Mouse (Mus musculus): ENCODE measurements around the gene Gm11992.

DNA sequence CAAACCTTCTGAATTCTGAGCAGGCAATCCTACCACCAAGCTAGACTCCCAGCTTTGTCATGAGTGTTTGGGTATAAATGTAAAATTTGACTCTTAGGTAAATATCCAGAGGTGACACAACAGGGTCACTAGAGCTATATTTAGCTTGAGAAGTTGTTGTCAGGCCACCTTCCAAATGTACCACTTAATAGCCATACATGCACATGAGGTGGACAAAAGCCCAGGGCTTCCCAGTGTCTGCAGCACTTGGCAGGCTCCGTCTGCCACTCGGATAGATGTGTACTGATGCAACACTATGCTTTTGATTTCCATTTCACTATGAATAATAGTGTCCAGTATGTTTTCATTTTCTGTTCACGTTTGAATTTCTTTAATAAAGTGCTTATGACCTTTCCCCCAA lies 23.2 kb upstream of the Gm11992 start:
- TF ChIP-seq POLR2A (IDR thresholded peaks at IDR 0.05; ENCODE audit: low read depth, low read length) = no peak
- no peak for TF ChIP-seq CTCF (conservative IDR thresholded peaks at IDR 0.05 in 1 of 2, IDR thresholded peaks at IDR 0.05 in 1 of 2; ENCODE audit: low read depth in 2 of 2, low read length in 2 of 2)
- no peak for TF ChIP-seq SIN3A (IDR thresholded peaks at IDR 0.05; ENCODE audit: low read length)
- TF ChIP-seq TBP (conservative IDR thresholded peaks at IDR 0.05; ENCODE audit: low read depth, low read length) = no peak
- no peak for TF ChIP-seq EP300 (IDR thresholded peaks at IDR 0.05; ENCODE audit: low read length)
- TF ChIP-seq BHLHE40 (IDR thresholded peaks at IDR 0.05; ENCODE audit: low read depth, low read length) = no peak
- no peak for TF ChIP-seq POLR2AphosphoS2 (IDR thresholded peaks at IDR 0.05; ENCODE audit: low read depth, low read length)
- TF ChIP-seq ZC3H11A (IDR thresholded peaks at IDR 0.05; ENCODE audit: low read depth, low read length) = no peak
- TF ChIP-seq E2F4 (IDR thresholded peaks at IDR 0.05; ENCODE audit: insufficient replicate concordance, low read depth, low read length) = no peak
